Mouse (Mus musculus) stomach, embryonic 16.5 days (tissue): ENCODE measurements at regions not wholly inside any gene's neighbourhood (a gene's known extent, or its start where the extent isn't known, plus 50 kb on each side); places are given as distances from the start of the nearest gene placed in this dataset. TPM values are rescaled to one million over a fixed set of nuclear protein-coding genes. Genes with fewer than 3 reads are reported as not detected.

Experiments
- ATAC-seq: fragments of 200-750 bp; cut with Nextera tagmentation; 2 replicates; pipeline ENCODE4 v1.8.0; 2017; ENCODE audit warnings: moderate number of reproducible peaks, moderate TSS enrichment; ENCODE audit not compliant: insufficient read depth, low FRiP score
- H3K27ac ChIP-seq: fragments of 300-500 bp; sonication (generic); 2 replicates; pipeline ENCODE4 v1.5.1; 2014; ENCODE audit warnings: low read length
- H3K27me3 ChIP-seq: fragments of 300-500 bp; sonication (generic); 2 replicates; pipeline ENCODE4 v1.6.1; 2014; ENCODE audit warnings: low read length, control low read depth, mixed read lengths; ENCODE audit not compliant: control insufficient read depth, insufficient read depth
- H3K36me3 ChIP-seq: fragments of 300-500 bp; sonication (generic); 2 replicates; pipeline ENCODE4 v1.6.1; 2014; ENCODE audit warnings: low read length; ENCODE audit not compliant: control insufficient read depth, insufficient read depth
- H3K4me1 ChIP-seq: fragments of 300-500 bp; sonication (generic); 2 replicates; pipeline ENCODE4 v1.6.1; 2014; ENCODE audit warnings: low read length, control low read depth, mixed read lengths; ENCODE audit not compliant: control insufficient read depth, insufficient read depth
- H3K4me2 ChIP-seq: fragments of 300-500 bp; sonication (generic); 2 replicates; pipeline ENCODE4 v1.6.1; 2014; ENCODE audit warnings: low read depth, low read length, mixed read lengths
- H3K4me3 ChIP-seq: fragments of 300-500 bp; sonication (generic); replicated peaks from 2 replicates; pipeline ENCODE4 v1.5.1; 2014; ENCODE audit warnings: mild to moderate bottlenecking, low read length
- H3K9ac ChIP-seq: fragments of 300-500 bp; sonication (generic); 2 replicates; pipeline ENCODE4 v1.6.1; 2014; ENCODE audit warnings: low read length
- H3K9me3 ChIP-seq: fragments of 300-500 bp; sonication (generic); replicated peaks from 2 replicates; pipeline ENCODE4 v1.6.1; 2016; ENCODE audit warnings: low read length, control low read depth; ENCODE audit not compliant: control insufficient read depth
- WGBS: fragments of 180-500 bp; shearing (Covaris S2); extraction: QIAGEN DNeasy Blood & Tissue Kit; methylation state at CpG from one replicate; pipeline ENCODE4 v1.1.7; 2014; 5-methylcytosine and 5-hydroxymethylcytosine counted together
- microRNA-seq: library from miRNA; unstranded; fragments of <30 nt; microRNA quantifications from one replicate; pipeline ENCODE4, GENCODE M21; 2016

- ATAC-seq: no peak
- 93% methylated on average over 2 of the region's 2 CpGs for WGBS
- H3K4me2 ChIP-seq: no peak overlapping the region
- no peaks in the 10 kb centered on the region for H3K27me3 ChIP-seq
- no peak overlapping the region for H3K4me3 ChIP-seq
- H3K9me3 ChIP-seq: no peaks in the 10 kb centered on the region
- H3K36me3 ChIP-seq: no peaks in the 10 kb centered on the region
- H3K27ac ChIP-seq: no peak overlapping the region
- H3K4me1 ChIP-seq: no peaks in the 10 kb centered on the region
- no peak overlapping the region for H3K9ac ChIP-seq
These were observed 61.5 kb upstream of the Adamts16 start for GRCm38 (mm10) chr13:70903150-70903549.

GRCm38 (mm10) chr13:70902727-70903126 is 61.1 kb upstream of the Adamts16 start:
- Histone ChIP-seq H3K27ac (no peak overlapping the region), H3K36me3 (no peaks in the 10 kb centered on the region), H3K9ac (no peak overlapping the region), H3K27me3 (no peaks in the 10 kb centered on the region), H3K4me1 (no peaks in the 10 kb centered on the region), H3K4me3 (no peak overlapping the region), H3K4me2 (no peak overlapping the region), H3K9me3 (no peaks in the 10 kb centered on the region)
- ATAC-seq: no peak
- 46% methylated on average over 10 of the region's 10 CpGs for WGBS

GRCm38 (mm10) chr13:70891634-70892033 is 50.0 kb upstream of the Adamts16 start:
- no peak overlapping the region for H3K9ac ChIP-seq
- 64% methylated on average over 5 of the region's 5 CpGs for whole genome bisulfite sequencing
- no peaks in the 10 kb centered on the region for H3K4me1 ChIP-seq
- no peak overlapping the region for H3K4me3 ChIP-seq
- H3K36me3 ChIP-seq: no peaks in the 10 kb centered on the region
- no peak overlapping the region for H3K4me2 ChIP-seq
- no peaks in the 10 kb centered on the region for H3K9me3 ChIP-seq
- H3K27ac ChIP-seq: no peak overlapping the region
- no peaks in the 10 kb centered on the region for H3K27me3 ChIP-seq
- no peak for ATAC-seq

Small RNA genes in the stretch of these regions (microRNA-seq; reads per million reads assigned to microRNA genes)
- gene Mir466f-4: not detected
